In genomic region chr1:185196323-185196722, GRCm38 (mm10) we compare ENCODE assay signal across 22 mouse cellular contexts. TPM values are rescaled to one million over a fixed set of nuclear protein-coding genes. Genes with fewer than 3 reads are reported as not detected.
A peak's percentile ranks its signal among the peaks of the same experiment; 100 is the strongest.
DNase-seq lines count a peak whose midpoint lies in the region; ATAC-seq and TF ChIP-seq lines count a peak whose summit lies in the region.
"Had no signal": no experiment of that assay in that cellular context is flagged by ENCODE, and none has a peak within 500 bp of the region (broad histone marks: within the 10 kb centered on the region; RNA-seq: fewer than 3 reads in every experiment).

No protein-coding gene starts in this region.

- no peak overlapping the region for H3K4me2 ChIP-seq in hindbrain, embryonic 14.5 days (replicated peaks)
- no peak overlapping the region for H3K4me2 ChIP-seq in hindbrain, postnatal 0 days (ENCODE audit: low read depth, low read length)
- H3K4me2 ChIP-seq: embryonic facial prominence, embryonic 15.5 days; heart, embryonic 12.5 days; hindbrain, embryonic 13.5 days had no signal

- 0 out of 2 replicates have a peak overlapping the region, but pooled peaks have one; percentile 9 for H3K27ac ChIP-seq in hindbrain, embryonic 14.5 days
- no peak overlapping the region for H3K27ac ChIP-seq in hindbrain, postnatal 0 days
- H3K27ac ChIP-seq: embryonic facial prominence, embryonic 15.5 days; forebrain, embryonic 10.5 days; gastrocnemius, adult 2 months had no signal

- H3K79me2 ChIP-seq in C2C12 (ENCODE audit: control insufficient read depth, insufficient read depth), result no peaks in the 10 kb centered on the region

- WGBS in hindbrain, embryonic 14.5 days, result 79% methylated on average over 3 of the region's 3 CpGs
- 77% methylated on average over 3 of the region's 3 CpGs for WGBS in hindbrain, postnatal 0 days

- H3ac ChIP-seq in C2C12 (ENCODE audit: control insufficient read depth, insufficient read length, low read depth), result no peak overlapping the region

- no peak overlapping the region for H3K9ac ChIP-seq in hindbrain, embryonic 14.5 days
- no peak overlapping the region for H3K9ac ChIP-seq in hindbrain, postnatal 0 days (replicated peaks; ENCODE audit: low read length)
- H3K9ac ChIP-seq: embryonic facial prominence, embryonic 15.5 days; heart, embryonic 12.5 days; hindbrain, embryonic 13.5 days had no signal

- no peak for ATAC-seq in hindbrain, embryonic 14.5 days (ENCODE audit: low FRiP score)
- no peak for ATAC-seq in hindbrain, postnatal 0 days
- ATAC-seq in common myeloid progenitor, adult 5-6 weeks (replicated peaks; ENCODE audit: low read depth, poor library complexity, severe bottlenecking), result peak; percentile 39
- ATAC-seq: forebrain, embryonic 14.5 days; intestine, embryonic 16.5 days had no signal

- H3K36me3 ChIP-seq in hindbrain, embryonic 14.5 days (replicated peaks; ENCODE audit: control insufficient read depth, insufficient read depth), result no peaks in the 10 kb centered on the region
- no peaks in the 10 kb centered on the region for H3K36me3 ChIP-seq in hindbrain, postnatal 0 days (ENCODE audit: insufficient read depth, low read length)
- H3K36me3 ChIP-seq in C2C12 (ENCODE audit: control insufficient read depth, insufficient read depth), result no peaks in the 10 kb centered on the region
- no peaks in the 10 kb centered on the region for H3K36me3 ChIP-seq in splenic B cell, adult 2 months (ENCODE audit: control insufficient read depth, insufficient read depth, low read length, poor library complexity, severe bottlenecking)
- H3K36me3 ChIP-seq: embryonic facial prominence, embryonic 15.5 days; forebrain, embryonic 10.5 days; heart, embryonic 12.5 days; hindbrain, embryonic 13.5 days had no signal

- no peaks in the 10 kb centered on the region for H3K9me3 ChIP-seq in hindbrain, embryonic 14.5 days (ENCODE audit: control insufficient read depth, low read length)
- no peaks in the 10 kb centered on the region for H3K9me3 ChIP-seq in hindbrain, postnatal 0 days (ENCODE audit: low read length)
- H3K9me3 ChIP-seq: embryonic facial prominence, embryonic 15.5 days; forebrain, embryonic 10.5 days; heart, embryonic 12.5 days; hindbrain, embryonic 13.5 days had no signal

- H3K4me3 ChIP-seq in hindbrain, embryonic 14.5 days (replicated peaks; ENCODE audit: low read length), result no peak overlapping the region
- H3K4me3 ChIP-seq in hindbrain, postnatal 0 days (ENCODE audit: low read length), result no peak overlapping the region
- no peak overlapping the region for H3K4me3 ChIP-seq in C2C12 (ENCODE audit: insufficient read depth, poor library complexity, severe bottlenecking)
- H3K4me3 ChIP-seq: embryonic facial prominence, embryonic 15.5 days; erythroblast, embryonic 14.5 days; forebrain, embryonic 10.5 days; gastrocnemius, adult 2 months; heart, embryonic 12.5 days; hindbrain, embryonic 13.5 days had no signal

- no peaks in the 10 kb centered on the region for H3K79me3 ChIP-seq in C2C12 (ENCODE audit: low read depth)

- no peak for DNase-seq in hindbrain, embryonic 14.5 days (ENCODE audit: low spot score)
- DNase-seq in hindbrain, postnatal 0 days (ENCODE audit: low spot score), result no peak
- DNase-seq in splenic B cell, adult 2 months (ENCODE audit: low read depth, low spot score), result peak; percentile 25
- no peak for DNase-seq in adrenal gland, postnatal 4 days (ENCODE audit: low spot score in 2 of 2)
- no peak for DNase-seq in gastrocnemius, adult 8-10 months (ENCODE audit: low spot score in 2 of 2)
- DNase-seq: adrenal gland, adult 8-10 months; adrenal gland, postnatal 36 days; cerebellum, adult 11-12 months; cerebellum, adult 9-10 months; cerebellum, postnatal 25 days; gastrocnemius, adult 2 months; kidney, adult 2 months had no signal

- H3K4me1 ChIP-seq in hindbrain, embryonic 14.5 days (replicated peaks; ENCODE audit: control insufficient read depth, insufficient read depth, low read length), result peaks cover 11% of the 10 kb centered on the region
- no peaks in the 10 kb centered on the region for H3K4me1 ChIP-seq in hindbrain, postnatal 0 days (ENCODE audit: insufficient read depth, low read length)
- H3K4me1 ChIP-seq: heart, embryonic 12.5 days had no signal

- no peaks in the 10 kb centered on the region for H3K27me3 ChIP-seq in hindbrain, embryonic 14.5 days (ENCODE audit: control insufficient read depth, insufficient read depth, low read length)
- no peaks in the 10 kb centered on the region for H3K27me3 ChIP-seq in hindbrain, postnatal 0 days (ENCODE audit: insufficient read depth, low read length)
- H3K27me3 ChIP-seq in C2C12 (ENCODE audit: control insufficient read depth, insufficient read depth, insufficient read length), result peaks cover 4% of the 10 kb centered on the region
- H3K27me3 ChIP-seq in splenic B cell, adult 2 months (ENCODE audit: control insufficient read depth, insufficient read depth, low read length, poor library complexity, severe bottlenecking), result no peaks in the 10 kb centered on the region
- H3K27me3 ChIP-seq: CH12.LX; embryonic facial prominence, embryonic 15.5 days had no signal

- no peak for TF ChIP-seq CTCF in hindbrain, postnatal 0 days (IDR thresholded peaks at IDR 0.05; ENCODE audit: low read depth)
- no peak for TF ChIP-seq CTCF in C2C12 (IDR thresholded peaks at IDR 0.05; ENCODE audit: control insufficient read depth, insufficient read depth, insufficient read length)

TF ChIP-seq in C2C12, 6 proteins besides CTCF, POLR2A, EP300 and RAD21:
- peak; percentile 18 for TF ChIP-seq USF1 (IDR thresholded peaks at IDR 0.05; ENCODE audit: low read depth)
- TF ChIP-seq MYOD1 (IDR thresholded peaks at IDR 0.05; ENCODE audit: control insufficient read depth, insufficient read length, low read depth), result no peak

RNA-seq across cellular contexts. Expression of gene Rab3gap2, which starts 7.6 kb away (rescaled TPM):
- polyA plus RNA-seq in hindbrain, embryonic 14.5 days (2014; fragmentation: Nextera tagmentation; extraction: Ambion mirVana), result 26.8 and 28.8 TPM in 2 replicates
- total RNA-seq in hindbrain, postnatal 0 days (2014; rRNA removed), result 31.7 and 34.4 TPM in 2 replicates
- polyA plus RNA-seq in hindbrain, postnatal 0 days (2015; fragmentation: Nextera tagmentation; extraction: Ambion mirVana), result 19.3 and 19.7 TPM in 2 replicates
- 24.1 TPM for polyA plus RNA-seq in C2C12 (2012; fragmentation: generic; extraction: Trizol)
- total RNA-seq in common myeloid progenitor, adult 5-6 weeks (2017), result 43.5 and 50.6 TPM in 2 replicates
- 10 to 100 TPM; 45.9 to 51.1 TPM for total RNA-seq in adrenal gland, postnatal 4 days (2021)
- total RNA-seq in gastrocnemius, adult 8-10 months (2022), result 10 to 100 TPM; 17.5 to 20.7 (median 17.7) TPM
